Mouse (Mus musculus) central nervous system, embryonic 14 days (tissue): ENCODE measurements around the gene Mcpt8. TPM values are rescaled to one million over a fixed set of nuclear protein-coding genes. Genes with fewer than 3 reads are reported as not detected.

Experiments
- polyA plus RNA-seq: library from polyadenylated mRNA; depleted of rRNA; stranded (reverse); fragments of >200 nt; gene quantifications from 2 replicates; pipeline ENCODE4 v1.2.3, GENCODE M21; 2012; rRNA removed

The Mcpt8 gene
- 0.07 and 0.23 TPM in 2 replicates for polyA plus RNA-seq

GRCm38 (mm10) chr14:56085167-56085566 lies at the start of gene Mcpt8:
Gene Mcpt8 (minus strand): TSS chr14:56085273.

GRCm38 (mm10) chr14:56132508-56132907 lies 47.4 kb upstream of the Mcpt8 start, which contains the start of gene Gzmd:
Gene Gzmd (minus strand): TSS chr14:56132608.

GRCm38 (mm10) chr14:56120525-56120924 lies 35.5 kb upstream of the Mcpt8 start, which contains the start of gene Gzme:
Gene Gzme (minus strand): TSS chr14:56120625.

GRCm38 (mm10) chr14:56102386-56102785 lies 17.3 kb upstream of the Mcpt8 start, which contains the start of gene Ctsg:
Gene Ctsg (minus strand): TSS chr14:56102574.

GRCm38 (mm10) chr14:56062213-56062612 lies 22.9 kb downstream of the Mcpt8 start, which contains the start of gene Mcpt4:
Gene Mcpt4 (minus strand): TSS chr14:56062313.

GRCm38 (mm10) chr14:56041792-56042191 lies 43.3 kb downstream of the Mcpt8 start, which contains the start of gene Mcpt2:
Gene Mcpt2 (plus strand): TSS chr14:56042041.

Other genes with a start within 250 kb of the Mcpt8 start
- 18.4 and 24.1 TPM in 2 replicates for gene Nynrin, start 231.3 kb downstream of the Mcpt8 start, polyA plus RNA-seq
- 0.45 and 0.53 TPM in 2 replicates for gene Cbln3, start 200.9 kb downstream of the Mcpt8 start, polyA plus RNA-seq
- 14.8 and 16.5 TPM in 2 replicates for gene Khnyn, start 200.3 kb downstream of the Mcpt8 start, polyA plus RNA-seq
- gene Sdr39u1, start 185.0 kb downstream of the Mcpt8 start, polyA plus RNA-seq, result 102 and 107 TPM in 2 replicates
- 1.4 and 5.1 TPM in 2 replicates for gene Cma1, start 140.6 kb downstream of the Mcpt8 start, polyA plus RNA-seq
- gene Cma2, start 134.3 kb downstream of the Mcpt8 start, polyA plus RNA-seq, result not detected in 2 replicates
- gene Mcpt1, start 67.3 kb downstream of the Mcpt8 start, polyA plus RNA-seq, result 0.08 TPM in 1 of 2 replicates, not detected in the other
- not detected in 2 replicates for gene Mcpt9, start 54.8 kb downstream of the Mcpt8 start, polyA plus RNA-seq
- 0.06 TPM in 1 of 2 replicates, not detected in the other for gene Mcpt2, start 43.2 kb downstream of the Mcpt8 start, polyA plus RNA-seq
- 0.19 TPM in 1 of 2 replicates, not detected in the other for gene Mcpt4, start 23.0 kb downstream of the Mcpt8 start, polyA plus RNA-seq
- 0.22 and 0.29 TPM in 2 replicates for gene Ctsg, start 17.3 kb upstream of the Mcpt8 start, polyA plus RNA-seq
- not detected in 2 replicates for gene Gzme, start 35.4 kb upstream of the Mcpt8 start, polyA plus RNA-seq
- not detected in 2 replicates for gene Gzmd, start 47.3 kb upstream of the Mcpt8 start, polyA plus RNA-seq
- not detected in 2 replicates for gene Gzmg, start 74.3 kb upstream of the Mcpt8 start, polyA plus RNA-seq
- not detected in 2 replicates for gene Gzmn, start 89.3 kb upstream of the Mcpt8 start, polyA plus RNA-seq
- not detected in 2 replicates for gene Gzmf, start 126.1 kb upstream of the Mcpt8 start, polyA plus RNA-seq
- gene Gzmc, start 149.4 kb upstream of the Mcpt8 start, polyA plus RNA-seq, result 0.09 TPM in 1 of 2 replicates, not detected in the other
- gene Gzmb, start 177.0 kb upstream of the Mcpt8 start, polyA plus RNA-seq, result 0.04 and 0.09 TPM in 2 replicates